Mouse (Mus musculus) embryonic facial prominence, embryonic 10.5 days (tissue): ENCODE results near the gene Sptb. TPM values are rescaled to one million over a fixed set of nuclear protein-coding genes. Genes with fewer than 3 reads are reported as not detected.

ENCODE experiments used
- DNase-seq: peaks from one replicate; pipeline ENCODE4 v3.0.0-alpha.2; 2017; ENCODE audit warnings: low spot score
- H3K27ac ChIP-seq: fragments of 300-500 bp; sonication (generic); replicated peaks from 2 replicates; pipeline ENCODE4 v1.5.1; 2016; ENCODE audit warnings: mild to moderate bottlenecking
- H3K27me3 ChIP-seq: fragments of 300-500 bp; sonication (generic); replicated peaks from 2 replicates; pipeline ENCODE4 v1.6.1; 2016; ENCODE audit warnings: low read depth, mild to moderate bottlenecking; ENCODE audit not compliant: poor library complexity, severe bottlenecking
- H3K36me3 ChIP-seq: fragments of 300-500 bp; sonication (generic); replicated peaks from 2 replicates; pipeline ENCODE4 v1.6.1; 2016; ENCODE audit warnings: mild to moderate bottlenecking, moderate library complexity
- H3K4me1 ChIP-seq: fragments of 300-500 bp; sonication (generic); 2 replicates; pipeline ENCODE4 v1.6.1; 2016
- H3K4me3 ChIP-seq: fragments of 300-500 bp; sonication (generic); 2 replicates; pipeline ENCODE4 v1.5.1; 2016; ENCODE audit warnings: mild to moderate bottlenecking, moderate library complexity
- H3K9me3 ChIP-seq: fragments of 300-500 bp; sonication (generic); 2 replicates; pipeline ENCODE4 v1.6.1; 2016; ENCODE audit warnings: mild to moderate bottlenecking
- WGBS: fragments of 180-500 bp; shearing (Covaris S2); methylation state at CpG from one replicate; pipeline ENCODE4 v1.1.7; 2016; 5-methylcytosine and 5-hydroxymethylcytosine counted together
- polyA plus RNA-seq: library from polyadenylated mRNA; unstranded; fragments of >200 nt; fragmentation: Nextera tagmentation; extraction: Ambion mirVana; gene quantifications from 2 replicates; pipeline ENCODE4 v1.2.1, GENCODE M21; 2016

Sptb gene
- 4.5 and 5.0 TPM in 2 replicates for polyA plus RNA-seq

- Histone ChIP-seq H3K27me3 (peaks cover 84% of the 10 kb centered on the region), H3K36me3 (no peaks in the 10 kb centered on the region), H3K4me3 (peak within 1 kb of the TSS; percentile 83), H3K4me1 (peaks cover 25% of the 10 kb centered on the region), H3K27ac (peak within 1 kb of the TSS; percentile 80), H3K9me3 (no peaks in the 10 kb centered on the region)
- under 1% methylated on average over 40 of the region's 40 CpGs for WGBS
- peak; percentile 70 for DNase-seq
Measured at GRCm38 (mm10) chr12:76710351-76711100, at the start of gene Sptb. Gene Sptb, minus strand, starts transcription at chr12:76710547.

- Histone ChIP-seq H3K27me3 (0 out of 2 replicates have a peak, but pooled peaks cover 4% of the 10 kb centered on the region), H3K36me3 (no peaks in the 10 kb centered on the region), H3K4me3 (no peak overlapping the region), H3K27ac (no peak overlapping the region), H3K9me3 (peaks cover 4% of the 10 kb centered on the region; the same call in 1 of the 2 replicates), H3K4me1 (no peaks in the 10 kb centered on the region)
- DNase-seq, result peak; percentile 67
- WGBS, result 43% methylated on average over 14 of the region's 14 CpGs
Measured at GRCm38 (mm10) chr12:76752652-76753318, 42.4 kb upstream of the Sptb start.

- WGBS, result 73% methylated on average over 16 of the region's 16 CpGs
- no peaks in the 10 kb centered on the region for H3K36me3 ChIP-seq
- peaks cover 4% of the 10 kb centered on the region; the same call in 1 of the 2 replicates for H3K9me3 ChIP-seq
- DNase-seq, result no peak
- H3K4me1 ChIP-seq, result no peaks in the 10 kb centered on the region
- 0 out of 2 replicates have a peak, but pooled peaks cover 4% of the 10 kb centered on the region for H3K27me3 ChIP-seq
- H3K27ac ChIP-seq, result no peak overlapping the region
- no peak overlapping the region for H3K4me3 ChIP-seq
Measured at GRCm38 (mm10) chr12:76750866-76751459, 40.6 kb upstream of the Sptb start.

- H3K27me3 ChIP-seq, result no peaks in the 10 kb centered on the region
- no peak overlapping the region for H3K4me3 ChIP-seq
- no peaks in the 10 kb centered on the region for H3K36me3 ChIP-seq
- no peaks in the 10 kb centered on the region for H3K4me1 ChIP-seq
- no peak overlapping the region for H3K27ac ChIP-seq
- WGBS, result 88% methylated on average over 4 of the region's 4 CpGs
- DNase-seq, result no peak
- H3K9me3 ChIP-seq, result peaks cover 6% of the 10 kb centered on the region; the same call in 1 of the 2 replicates
Measured at GRCm38 (mm10) chr12:76727955-76728354, 17.6 kb upstream of the Sptb start.

- 83% methylated on average over 3 of the region's 3 CpGs for WGBS
- no peaks in the 10 kb centered on the region for H3K9me3 ChIP-seq
- no peaks in the 10 kb centered on the region for H3K27me3 ChIP-seq
- H3K36me3 ChIP-seq, result no peaks in the 10 kb centered on the region
- H3K4me1 ChIP-seq, result no peaks in the 10 kb centered on the region
- H3K27ac ChIP-seq, result no peak overlapping the region
- H3K4me3 ChIP-seq, result no peak overlapping the region
- no peak for DNase-seq
Measured at GRCm38 (mm10) chr12:76722026-76722425, 11.7 kb upstream of the Sptb start.

- H3K4me1 ChIP-seq, result no peaks in the 10 kb centered on the region
- H3K9me3 ChIP-seq, result no peaks in the 10 kb centered on the region
- no peak overlapping the region for H3K4me3 ChIP-seq
- H3K27me3 ChIP-seq, result no peaks in the 10 kb centered on the region
- H3K36me3 ChIP-seq, result no peaks in the 10 kb centered on the region
- no peak for DNase-seq
- no peak overlapping the region for H3K27ac ChIP-seq
Measured at GRCm38 (mm10) chr12:76720572-76720971, 10.2 kb upstream of the Sptb start.

- Histone ChIP-seq H3K9me3 (no peaks in the 10 kb centered on the region), H3K27me3 (peaks cover 13% of the 10 kb centered on the region), H3K4me1 (no peaks in the 10 kb centered on the region), H3K36me3 (no peaks in the 10 kb centered on the region), H3K4me3 (no peak overlapping the region), H3K27ac (no peak overlapping the region)
- 82% methylated on average over 4 of the region's 4 CpGs for WGBS
- DNase-seq, result no peak
Measured at GRCm38 (mm10) chr12:76718384-76718783, 8.0 kb upstream of the Sptb start.

- peaks cover 81% of the 10 kb centered on the region for H3K27me3 ChIP-seq
- no peaks in the 10 kb centered on the region for H3K9me3 ChIP-seq
- no peaks in the 10 kb centered on the region for H3K36me3 ChIP-seq
- under 1% methylated on average over 55 of the region's 55 CpGs for WGBS
- H3K4me3 ChIP-seq, result peak overlapping the region; percentile 83
- no peak for DNase-seq
- H3K4me1 ChIP-seq, result peaks cover 30% of the 10 kb centered on the region
- H3K27ac ChIP-seq, result peak overlapping the region; percentile 80
Measured at GRCm38 (mm10) chr12:76709795-76710350, 474 bp downstream of the Sptb start.

- Histone ChIP-seq H3K36me3 (no peaks in the 10 kb centered on the region), H3K4me1 (peaks cover 32% of the 10 kb centered on the region), H3K9me3 (no peaks in the 10 kb centered on the region), H3K27ac (peak overlapping the region; percentile 80), H3K4me3 (peak overlapping the region; percentile 83), H3K27me3 (peaks cover 83% of the 10 kb centered on the region)
- WGBS, result 4% methylated on average over 34 of the region's 34 CpGs
- DNase-seq, result peak; percentile 49
Measured at GRCm38 (mm10) chr12:76708956-76709794, 1.2 kb downstream of the Sptb start.

- H3K27me3 ChIP-seq, result peaks cover 73% of the 10 kb centered on the region
- H3K27ac ChIP-seq, result no peak overlapping the region
- DNase-seq, result no peak
- H3K4me1 ChIP-seq, result peaks cover 32% of the 10 kb centered on the region
- no peaks in the 10 kb centered on the region for H3K36me3 ChIP-seq
- peak overlapping the region; percentile 83; the same call in 1 of the 2 replicates for H3K4me3 ChIP-seq
- WGBS, result 71% methylated on average over 3 of the region's 3 CpGs
- H3K9me3 ChIP-seq, result no peaks in the 10 kb centered on the region
Measured at GRCm38 (mm10) chr12:76708181-76708580, 2.2 kb downstream of the Sptb start.

GRCm38 (mm10) chr12:76696380-76696935 is 13.9 kb downstream of the Sptb start:
- no peak overlapping the region for H3K27ac ChIP-seq
- 89% methylated on average over 13 of the region's 13 CpGs for WGBS

More at GRCm38 (mm10) chr12:76696380-76696935, 13.9 kb downstream of the Sptb start:
- Histone ChIP-seq H3K4me3 (no peak overlapping the region), H3K27me3 (no peaks in the 10 kb centered on the region), H3K4me1 (peaks cover 9% of the 10 kb centered on the region), H3K36me3 (no peaks in the 10 kb centered on the region), H3K9me3 (no peaks in the 10 kb centered on the region)
- DNase-seq, result no peak
